Mouse (Mus musculus) thymus, postnatal 14 days (tissue): ENCODE measurements at regions not wholly inside any gene's neighbourhood (a gene's known extent, or its start where the extent isn't known, plus 50 kb on each side); places are given as distances from the start of the nearest gene placed in this dataset.

Experiments
- DNase-seq: peaks from one replicate; pipeline ENCODE4 v3.0.0; 2021

- DNase-seq, result no peak
These were observed 759.9 kb upstream of the Fam160b2 start for GRCm38 (mm10) chr14:71359581-71359980.

GRCm38 (mm10) chr14:71338219-71338618, 738.6 kb upstream of the Fam160b2 start:
- DNase-seq, result no peak

GRCm38 (mm10) chr14:71336906-71337305, 737.3 kb upstream of the Fam160b2 start:
- no peak for DNase-seq

DNA sequence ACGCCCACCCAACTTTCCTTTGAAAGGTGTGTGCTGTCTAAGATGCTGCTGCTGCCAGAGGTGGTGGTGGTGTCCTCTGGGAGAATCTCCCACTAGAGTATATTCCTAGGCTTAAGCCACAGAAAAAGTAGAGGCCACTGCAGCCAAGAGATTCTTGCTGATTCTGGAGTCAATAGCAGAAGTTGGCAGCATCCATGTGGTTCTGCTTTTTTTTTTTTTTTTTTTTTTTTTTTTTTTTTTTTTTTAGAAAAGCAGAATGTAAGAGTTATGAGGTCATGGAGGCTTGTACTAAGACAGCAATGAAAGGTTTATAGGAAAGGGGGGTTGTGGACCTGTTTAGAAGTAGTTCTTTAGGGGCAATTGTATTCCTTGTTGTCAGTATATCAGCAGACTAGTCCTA, 734.4 kb upstream of the Fam160b2 start:
- DNase-seq, result no peak

GRCm38 (mm10) chr14:71329862-71330630, 730.4 kb upstream of the Fam160b2 start:
- no peak for DNase-seq

GRCm38 (mm10) chr14:71327621-71328020, 728.0 kb upstream of the Fam160b2 start:
- DNase-seq, result no peak

GRCm38 (mm10) chr14:71326521-71327105, 727.0 kb upstream of the Fam160b2 start:
- no peak for DNase-seq

DNA sequence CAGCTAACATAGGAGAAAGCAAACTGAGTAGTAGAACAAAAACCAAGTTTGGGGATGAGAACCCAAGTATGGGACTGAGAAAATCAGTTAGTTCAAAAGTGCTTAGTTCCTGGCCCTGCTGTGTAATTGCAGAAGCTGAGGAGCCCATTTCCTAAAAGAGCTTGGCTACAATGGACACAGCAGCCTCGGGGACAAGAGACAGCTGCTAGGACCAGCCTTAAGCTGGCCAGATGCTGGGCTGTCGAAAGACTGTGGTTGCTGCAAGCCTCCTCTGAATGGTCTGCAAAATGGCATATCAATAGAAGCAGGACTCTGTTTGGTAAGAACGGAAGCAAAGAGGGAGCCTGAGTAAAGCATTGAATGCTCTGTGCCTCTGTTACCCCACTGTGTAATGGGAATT, 715.6 kb upstream of the Fam160b2 start:
- DNase-seq, result no peak

DNA sequence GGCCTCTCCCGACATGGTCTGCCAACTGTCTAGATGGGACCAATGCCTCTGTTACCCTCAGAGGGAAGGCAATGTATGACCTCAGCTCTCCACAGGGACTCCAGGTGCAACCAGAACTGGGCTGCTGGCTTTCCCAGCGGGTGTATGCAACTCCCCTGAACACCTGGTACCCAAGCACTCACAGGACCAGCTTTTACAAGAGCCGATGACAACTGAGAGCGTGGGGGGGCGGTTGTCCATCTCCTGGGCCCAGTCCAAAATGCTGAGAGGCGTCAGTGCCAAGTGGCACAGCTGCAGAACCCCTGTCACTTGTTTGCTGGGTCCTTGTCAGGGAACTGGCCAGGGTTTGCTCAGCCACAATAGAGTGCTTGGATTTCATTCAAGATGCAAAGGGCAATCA, 700.1 kb upstream of the Fam160b2 start:
- peak; percentile 7 for DNase-seq

GRCm38 (mm10) chr14:71281568-71281967, 681.9 kb upstream of the Fam160b2 start:
- DNase-seq, result no peak

GRCm38 (mm10) chr14:71276309-71276791, 676.7 kb upstream of the Fam160b2 start:
- DNase-seq, result no peak

GRCm38 (mm10) chr14:71272470-71272869, 672.8 kb upstream of the Fam160b2 start:
- DNase-seq, result no peak

- DNase-seq, result no peak
These were observed 658.0 kb upstream of the Fam160b2 start for GRCm38 (mm10) chr14:71257650-71258049.

- DNase-seq, result no peak
These were observed 654.6 kb upstream of the Fam160b2 start for GRCm38 (mm10) chr14:71254207-71254606.

DNA sequence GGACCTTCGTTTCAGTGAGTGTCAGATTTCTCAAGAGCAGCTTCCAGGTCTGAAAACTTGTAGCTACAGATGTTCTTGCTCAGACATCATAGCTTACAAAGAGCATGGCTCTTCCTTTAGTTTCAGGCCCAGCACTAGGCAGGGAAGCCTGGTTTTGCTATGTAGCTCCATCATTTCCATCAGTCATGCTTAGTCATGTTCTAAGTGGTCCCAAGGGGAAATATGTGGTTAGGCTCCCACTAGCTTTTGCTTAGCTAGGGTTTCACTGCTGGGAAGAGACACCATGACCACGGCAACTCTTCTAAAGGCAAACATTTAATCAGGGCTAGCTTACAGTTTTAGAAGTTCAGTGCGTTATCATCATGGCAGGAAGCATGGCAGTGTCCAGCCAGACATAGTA, 652.5 kb upstream of the Fam160b2 start:
- no peak for DNase-seq

- DNase-seq, result no peak
These were observed 651.5 kb upstream of the Fam160b2 start for GRCm38 (mm10) chr14:71251116-71251515.

GRCm38 (mm10) chr14:71249387-71249965, 649.8 kb upstream of the Fam160b2 start:
- DNase-seq, result no peak

- no peak for DNase-seq
These were observed 648.9 kb upstream of the Fam160b2 start for GRCm38 (mm10) chr14:71248534-71248933.

- no peak for DNase-seq
These were observed 642.2 kb upstream of the Fam160b2 start for GRCm38 (mm10) chr14:71241655-71242390.

GRCm38 (mm10) chr14:71236192-71236591, 636.6 kb upstream of the Fam160b2 start:
- no peak for DNase-seq

DNA sequence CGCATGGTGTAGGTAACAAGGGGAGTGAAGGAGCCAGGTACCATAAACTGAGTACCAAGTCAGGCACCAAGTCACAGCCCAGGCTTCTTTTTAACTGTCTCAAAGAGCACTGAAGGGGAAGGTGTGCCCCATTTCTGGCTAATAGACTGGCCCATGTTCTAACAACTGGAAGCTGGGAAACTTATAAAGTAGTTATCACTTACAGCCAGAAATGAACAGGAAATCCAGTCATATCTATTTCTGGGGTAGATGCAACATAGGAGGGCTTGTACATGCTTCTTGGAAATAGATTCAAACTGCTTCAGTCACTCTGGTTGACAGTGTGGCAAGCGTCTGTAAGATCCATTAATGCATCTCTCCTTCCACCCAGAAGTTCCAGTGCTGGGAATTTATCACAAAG, 635.3 kb upstream of the Fam160b2 start:
- no peak for DNase-seq

DNA sequence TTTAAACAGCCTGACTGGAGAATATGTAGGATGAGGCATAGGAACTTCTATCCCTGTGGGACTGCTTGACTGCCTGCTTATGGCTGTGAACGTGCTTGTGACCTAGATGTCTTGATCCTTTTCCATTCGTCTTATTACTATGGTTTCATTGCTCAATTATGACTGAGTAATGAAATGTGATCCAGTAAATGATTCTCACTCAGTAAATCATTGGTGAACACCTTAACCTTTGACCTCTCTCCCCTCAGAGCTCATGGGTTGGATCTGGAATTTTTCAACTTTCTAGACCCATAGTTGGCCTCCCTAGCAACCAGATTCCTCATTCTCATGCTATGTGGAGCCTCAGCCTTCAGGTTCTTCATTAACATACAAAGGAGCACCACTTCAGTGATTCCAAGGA, 634.6 kb upstream of the Fam160b2 start:
- DNase-seq, result no peak

DNA sequence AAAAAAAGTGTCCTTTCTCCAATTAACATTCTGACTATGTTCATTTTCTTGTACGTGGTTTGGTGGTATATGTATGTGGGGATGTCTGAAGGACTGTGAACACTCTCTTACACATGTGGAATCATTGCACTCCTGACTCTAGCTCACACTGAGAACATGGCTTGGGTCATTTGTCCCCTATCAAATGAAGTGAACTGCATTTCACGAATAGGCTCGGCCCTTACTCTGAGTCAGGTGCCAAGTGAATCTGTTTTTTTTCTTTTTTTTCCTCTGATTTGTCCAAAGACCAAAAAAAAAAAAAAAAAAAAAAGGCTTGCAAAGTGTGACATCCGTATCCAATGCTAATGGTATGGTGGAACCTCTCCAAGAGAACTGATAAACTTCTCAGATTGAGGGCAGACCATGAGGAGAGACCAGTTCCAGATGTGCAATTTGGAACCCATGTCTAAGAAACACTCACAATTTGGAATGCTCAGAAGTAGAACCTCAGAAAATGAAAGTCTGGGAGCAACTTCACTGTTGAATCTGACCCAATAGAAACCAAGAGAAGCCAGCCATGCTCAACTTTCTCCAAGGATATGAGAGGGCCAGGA, 631.7 kb upstream of the Fam160b2 start:
- no peak for DNase-seq
